Mouse (Mus musculus): ENCODE data around the gene Kcnmb3.
A peak's percentile ranks its signal among the peaks of the same experiment; 100 is the strongest.

Kcnmb3 gene

DNA sequence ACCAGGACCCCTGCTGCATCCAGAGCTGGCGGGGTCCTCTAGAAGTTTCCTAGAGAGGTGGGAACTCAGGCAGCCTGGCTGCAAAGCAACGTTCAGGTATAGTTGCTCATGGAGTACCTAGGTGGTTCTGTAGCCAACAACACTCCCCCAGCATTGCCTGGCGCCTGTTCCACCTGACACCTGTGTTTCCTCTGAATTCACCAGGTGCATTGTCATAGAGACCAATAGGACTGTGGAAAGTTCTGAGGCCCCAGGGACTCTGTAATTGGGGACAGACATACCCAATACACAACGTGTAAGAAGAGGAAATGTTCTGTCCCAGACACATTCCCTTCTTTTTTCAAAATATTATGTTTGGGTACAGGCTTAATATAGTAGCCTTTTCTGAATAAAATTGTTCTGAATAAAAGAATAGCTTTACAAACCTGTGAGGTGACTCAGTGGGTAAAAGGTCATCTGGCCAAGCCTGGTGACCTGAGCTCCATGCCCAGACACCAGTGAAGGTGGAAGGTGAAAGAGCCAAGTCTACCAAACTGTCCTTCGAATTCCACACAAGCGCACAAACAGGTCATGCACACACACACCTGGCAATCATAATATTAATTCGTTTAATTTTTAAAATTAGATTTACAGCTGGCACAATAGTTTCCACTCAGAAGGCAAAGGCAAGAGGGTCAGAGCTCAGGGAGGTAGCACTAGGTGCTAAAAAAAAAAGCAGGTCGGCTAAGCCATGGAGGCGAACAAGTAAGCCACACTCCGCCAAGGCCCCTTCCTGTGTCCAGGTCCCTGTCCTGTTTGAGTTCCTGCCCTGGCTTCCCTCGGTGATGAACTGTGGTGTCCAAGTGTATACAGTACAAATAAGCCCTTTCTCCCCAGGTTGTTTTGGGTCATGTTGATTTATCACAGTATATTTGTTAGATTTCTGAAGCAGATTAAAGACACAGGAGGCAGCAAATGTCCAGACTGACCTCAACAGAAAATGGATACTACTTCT is at the start of gene Kcnmb3:
Gene Kcnmb3 (minus strand): TSS at position 135 of the 994 bp plus-strand sequence.
- Histone ChIP-seq H3K27me3 (ENCODE audit: insufficient read depth, low read length) (no peaks in the 10 kb centered on the region), H3K9me3 (ENCODE audit: low read length) (no peaks in the 10 kb centered on the region), H3K4me1 (replicated peaks; ENCODE audit: low read depth, low read length) (peaks cover 21% of the 10 kb centered on the region), H3K4me3 (replicated peaks; ENCODE audit: low read length) (peak within 1 kb of the TSS; percentile 35; the same call in 1 of the 2 replicates), H3K36me3 (ENCODE audit: insufficient read depth, low read length) (no peaks in the 10 kb centered on the region)
- TF ChIP-seq CTCF (conservative IDR thresholded peaks at IDR 0.05; ENCODE audit: low read length) (no peak), POU5F1 (IDR thresholded peaks at IDR 0.05; ENCODE audit: borderline replicate concordance, low read length) (no peak), NANOG (IDR thresholded peaks at IDR 0.05; ENCODE audit: borderline replicate concordance, low read length) (no peak)

DNA sequence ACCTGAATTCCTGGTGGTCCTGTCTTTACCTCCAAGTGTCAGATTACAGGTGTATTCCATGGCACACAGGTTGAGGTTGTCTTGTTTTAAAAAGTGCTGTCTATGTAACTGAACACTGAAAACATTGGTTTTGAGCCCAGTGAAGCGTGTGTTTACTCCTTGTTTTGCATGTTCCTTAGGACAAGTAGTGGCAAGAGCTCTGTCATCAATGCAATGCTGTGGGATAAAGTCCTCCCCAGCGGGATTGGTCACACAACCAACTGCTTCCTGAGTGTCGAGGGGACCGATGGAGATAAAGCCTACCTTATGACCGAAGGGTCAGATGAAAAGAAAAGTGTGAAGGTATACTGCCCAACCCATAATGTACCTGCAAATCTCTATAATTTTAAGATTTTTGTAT is 46.1 kb upstream of the Kcnmb3 start:
- H3K36me3 ChIP-seq (ENCODE audit: insufficient read depth, low read length) = peaks cover 59% of the 10 kb centered on the region
- no peak overlapping the region for H3K4me3 ChIP-seq (replicated peaks; ENCODE audit: low read length)
- no peaks in the 10 kb centered on the region for H3K9me3 ChIP-seq (ENCODE audit: low read length)
- H3K4me1 ChIP-seq (replicated peaks; ENCODE audit: low read depth, low read length) = no peaks in the 10 kb centered on the region
- TF ChIP-seq CTCF (conservative IDR thresholded peaks at IDR 0.05; ENCODE audit: low read length) (no peak), POU5F1 (IDR thresholded peaks at IDR 0.05; ENCODE audit: borderline replicate concordance, low read length) (no peak), NANOG (IDR thresholded peaks at IDR 0.05; ENCODE audit: borderline replicate concordance, low read length) (no peak)
- H3K27me3 ChIP-seq (ENCODE audit: insufficient read depth, low read length) = no peaks in the 10 kb centered on the region

DNA sequence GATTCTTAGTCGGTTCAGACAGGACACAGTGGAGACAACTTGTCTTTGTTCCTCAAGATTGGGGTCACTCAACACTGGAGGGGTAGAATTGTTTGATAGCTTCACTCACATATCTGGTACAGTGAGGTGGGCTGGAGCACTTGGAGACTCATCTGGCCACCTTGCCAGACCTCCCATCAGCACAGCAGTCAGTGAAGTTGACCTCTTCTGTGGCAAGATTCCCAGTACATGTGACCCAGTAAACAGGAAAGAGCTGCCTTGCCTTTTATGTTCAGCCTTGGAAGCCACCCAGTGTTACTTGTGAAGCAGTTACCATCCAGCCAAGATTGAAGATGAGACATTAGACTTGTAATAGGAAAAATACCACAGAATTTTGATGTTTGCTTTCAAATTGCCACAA is 45.5 kb upstream of the Kcnmb3 start:
- H3K4me3 ChIP-seq (replicated peaks; ENCODE audit: low read length) = no peak overlapping the region
- H3K36me3 ChIP-seq (ENCODE audit: insufficient read depth, low read length) = peaks cover 57% of the 10 kb centered on the region
- H3K27me3 ChIP-seq (ENCODE audit: insufficient read depth, low read length) = no peaks in the 10 kb centered on the region
- H3K9me3 ChIP-seq (ENCODE audit: low read length) = no peaks in the 10 kb centered on the region
- no peaks in the 10 kb centered on the region for H3K4me1 ChIP-seq (replicated peaks; ENCODE audit: low read depth, low read length)
- TF ChIP-seq POU5F1 (IDR thresholded peaks at IDR 0.05; ENCODE audit: borderline replicate concordance, low read length) (no peak), NANOG (IDR thresholded peaks at IDR 0.05; ENCODE audit: borderline replicate concordance, low read length) (no peak), CTCF (conservative IDR thresholded peaks at IDR 0.05; ENCODE audit: low read length) (no peak)

DNA sequence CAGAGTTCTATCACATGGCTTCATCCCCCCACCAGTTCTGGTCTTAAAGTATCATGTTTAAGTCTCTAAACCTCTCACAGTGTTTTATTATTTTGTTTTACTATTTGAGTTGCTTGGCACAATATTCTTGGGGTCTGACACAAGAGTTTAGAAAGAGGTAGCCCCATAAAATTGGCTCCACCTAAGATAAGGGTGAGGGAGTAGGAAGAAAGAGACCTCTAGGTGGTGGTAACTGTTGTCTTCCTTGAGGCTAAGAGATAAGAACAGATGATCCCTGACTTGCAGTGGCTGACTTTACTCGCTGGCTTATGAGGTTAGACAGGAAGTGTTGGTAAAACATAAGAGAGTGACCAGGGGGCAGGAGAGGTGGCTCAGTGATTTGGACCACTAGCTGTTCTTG is 43.7 kb upstream of the Kcnmb3 start:
- TF ChIP-seq NANOG (IDR thresholded peaks at IDR 0.05; ENCODE audit: borderline replicate concordance, low read length) = no peak
- TF ChIP-seq CTCF (conservative IDR thresholded peaks at IDR 0.05; ENCODE audit: low read length) = no peak
- TF ChIP-seq POU5F1 (IDR thresholded peaks at IDR 0.05; ENCODE audit: borderline replicate concordance, low read length) = no peak
- peaks cover 13% of the 10 kb centered on the region for H3K4me1 ChIP-seq (replicated peaks; ENCODE audit: low read depth, low read length)
- peaks cover 57% of the 10 kb centered on the region for H3K36me3 ChIP-seq (ENCODE audit: insufficient read depth, low read length)
- no peaks in the 10 kb centered on the region for H3K9me3 ChIP-seq (ENCODE audit: low read length)
- no peaks in the 10 kb centered on the region for H3K27me3 ChIP-seq (ENCODE audit: insufficient read depth, low read length)
- H3K4me3 ChIP-seq (replicated peaks; ENCODE audit: low read length) = no peak overlapping the region

DNA sequence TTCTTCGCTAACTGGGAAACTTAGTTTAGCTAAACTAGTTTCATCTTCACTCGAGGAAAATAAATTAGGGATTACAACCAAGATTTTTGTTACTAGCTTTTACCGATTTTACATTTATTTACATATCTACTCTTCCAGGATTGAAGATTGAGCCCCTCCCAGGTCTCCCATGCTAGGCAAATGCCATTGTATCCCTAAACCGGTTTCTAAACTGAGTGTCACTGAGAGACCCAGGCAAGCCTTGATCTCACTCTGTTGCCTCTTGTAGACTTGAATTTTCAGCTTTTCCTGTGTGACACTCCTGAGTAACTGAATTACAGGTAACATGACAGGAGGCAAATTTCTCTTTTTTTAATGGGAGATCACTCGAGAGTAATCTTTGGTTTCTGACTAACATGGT is 38.0 kb upstream of the Kcnmb3 start:
- Histone ChIP-seq H3K4me1 (replicated peaks; ENCODE audit: low read depth, low read length) (peaks cover 27% of the 10 kb centered on the region), H3K4me3 (replicated peaks; ENCODE audit: low read length) (peak overlapping the region; percentile 93), H3K9me3 (ENCODE audit: low read length) (peaks cover 23% of the 10 kb centered on the region), H3K36me3 (ENCODE audit: insufficient read depth, low read length) (peaks cover 21% of the 10 kb centered on the region), H3K27me3 (ENCODE audit: insufficient read depth, low read length) (no peaks in the 10 kb centered on the region)
- TF ChIP-seq CTCF (conservative IDR thresholded peaks at IDR 0.05; ENCODE audit: low read length) = no peak
- no peak for TF ChIP-seq POU5F1 (IDR thresholded peaks at IDR 0.05; ENCODE audit: borderline replicate concordance, low read length)
- TF ChIP-seq NANOG (IDR thresholded peaks at IDR 0.05; ENCODE audit: borderline replicate concordance, low read length) = no peak

DNA sequence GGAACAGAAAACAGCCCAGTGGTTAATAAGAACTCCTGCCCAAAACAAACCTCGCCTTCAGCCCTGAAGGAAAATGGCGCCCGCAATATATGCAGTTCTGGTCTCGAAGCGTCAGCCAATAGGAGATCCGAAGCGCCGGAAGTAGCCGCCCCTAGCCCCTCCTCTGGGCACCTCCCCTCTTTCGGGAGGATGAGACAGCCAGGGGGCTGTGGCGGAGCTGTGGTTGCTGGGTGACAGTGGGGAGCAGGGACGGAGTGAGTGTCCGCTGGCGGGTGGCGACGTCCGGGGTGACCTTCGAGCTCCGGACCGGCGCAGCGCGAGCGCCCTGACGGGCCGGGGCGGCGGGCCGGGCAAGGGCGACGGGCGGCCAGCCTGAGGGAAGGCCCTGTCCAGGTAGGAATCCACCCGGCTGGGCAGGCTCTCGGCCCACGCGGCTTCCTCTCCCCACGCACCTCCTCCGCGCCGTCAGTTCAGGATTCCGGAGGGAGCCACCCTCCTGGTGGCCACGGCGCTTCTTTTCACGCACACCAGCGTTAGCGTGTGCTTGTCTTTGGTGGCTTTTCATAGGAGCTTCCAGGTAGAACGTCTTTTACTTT is 37.4 kb upstream of the Kcnmb3 start, which contains the start of gene Mfn1:
Gene Mfn1 (plus strand): TSS at position 163 of the 596 bp plus-strand sequence.
- Histone ChIP-seq H3K27me3 (ENCODE audit: insufficient read depth, low read length) (no peaks in the 10 kb centered on the region), H3K36me3 (ENCODE audit: insufficient read depth, low read length) (peaks cover 14% of the 10 kb centered on the region), H3K4me1 (replicated peaks; ENCODE audit: low read depth, low read length) (peaks cover 27% of the 10 kb centered on the region), H3K4me3 (replicated peaks; ENCODE audit: low read length) (peak within 1 kb of the TSS; percentile 93), H3K9me3 (ENCODE audit: low read length) (peaks cover 26% of the 10 kb centered on the region)
- TF ChIP-seq CTCF (conservative IDR thresholded peaks at IDR 0.05; ENCODE audit: low read length) = no peak
- no peak for TF ChIP-seq NANOG (IDR thresholded peaks at IDR 0.05; ENCODE audit: borderline replicate concordance, low read length)

DNA sequence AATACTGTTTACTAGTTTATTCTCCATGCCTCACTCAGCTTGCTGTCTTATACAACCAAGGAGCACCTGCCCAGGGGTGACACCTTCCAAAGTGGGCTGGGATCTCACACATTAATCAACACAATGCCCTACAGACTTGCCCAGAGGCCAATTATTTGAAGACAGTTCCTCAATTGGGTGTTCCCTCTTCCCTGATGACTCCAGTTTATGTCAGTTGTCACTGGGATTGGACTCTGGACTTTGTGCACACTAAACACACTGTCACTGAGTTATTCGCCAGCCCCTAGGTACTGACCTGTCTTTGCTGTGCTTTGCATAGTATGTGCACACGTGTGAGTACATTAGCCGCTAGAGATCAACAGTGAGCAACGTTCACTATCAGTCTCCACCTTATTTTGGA is 35.1 kb upstream of the Kcnmb3 start:
- Histone ChIP-seq H3K4me1 (replicated peaks; ENCODE audit: low read depth, low read length) (peaks cover 25% of the 10 kb centered on the region), H3K36me3 (ENCODE audit: insufficient read depth, low read length) (peaks cover 7% of the 10 kb centered on the region), H3K9me3 (ENCODE audit: low read length) (peaks cover 36% of the 10 kb centered on the region), H3K27me3 (ENCODE audit: insufficient read depth, low read length) (no peaks in the 10 kb centered on the region), H3K4me3 (replicated peaks; ENCODE audit: low read length) (no peak overlapping the region)
- TF ChIP-seq POU5F1 (IDR thresholded peaks at IDR 0.05; ENCODE audit: borderline replicate concordance, low read length) = no peak
- TF ChIP-seq NANOG (IDR thresholded peaks at IDR 0.05; ENCODE audit: borderline replicate concordance, low read length) = no peak
- no peak for TF ChIP-seq CTCF (conservative IDR thresholded peaks at IDR 0.05; ENCODE audit: low read length)

DNA sequence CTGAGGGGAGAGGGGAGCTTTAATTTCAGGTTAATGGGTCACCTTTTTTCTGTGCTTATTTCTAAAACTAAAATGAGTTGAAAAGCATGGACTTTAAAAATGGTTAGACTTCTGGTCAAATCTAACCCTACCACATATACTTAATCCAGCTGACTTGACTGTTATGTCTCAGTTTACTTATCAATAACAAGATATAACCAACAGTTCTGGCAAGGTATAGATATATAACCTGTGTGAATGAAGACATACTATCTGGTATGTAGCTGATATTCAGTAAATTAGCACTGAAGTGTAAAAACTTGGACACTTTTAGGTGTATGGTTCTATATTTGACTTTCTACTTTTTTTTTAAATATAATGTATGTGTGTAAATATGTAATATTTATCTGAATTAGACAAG is 21.5 kb upstream of the Kcnmb3 start:
- H3K4me1 ChIP-seq (replicated peaks; ENCODE audit: low read depth, low read length) = peaks cover 24% of the 10 kb centered on the region
- no peak overlapping the region for H3K4me3 ChIP-seq (replicated peaks; ENCODE audit: low read length)
- H3K36me3 ChIP-seq (ENCODE audit: insufficient read depth, low read length) = peaks cover 55% of the 10 kb centered on the region
- no peak for TF ChIP-seq CTCF (conservative IDR thresholded peaks at IDR 0.05; ENCODE audit: low read length)
- no peak for TF ChIP-seq POU5F1 (IDR thresholded peaks at IDR 0.05; ENCODE audit: borderline replicate concordance, low read length)
- TF ChIP-seq NANOG (IDR thresholded peaks at IDR 0.05; ENCODE audit: borderline replicate concordance, low read length) = no peak
- no peaks in the 10 kb centered on the region for H3K9me3 ChIP-seq (ENCODE audit: low read length)
- H3K27me3 ChIP-seq (ENCODE audit: insufficient read depth, low read length) = no peaks in the 10 kb centered on the region
